Mouse (Mus musculus) liver, postnatal 0 days (tissue): ENCODE measurements at regions not wholly inside any gene's neighbourhood (a gene's known extent, or its start where the extent isn't known, plus 50 kb on each side); places are given as distances from the start of the nearest gene placed in this dataset.

ENCODE experiments used
- CTCF ChIP-seq: sonication (generic); IDR thresholded peaks from 2 replicates; pipeline ENCODE4 v1.5.1; 2016; ENCODE audit warnings: antibody characterized with exemption, low read depth
- EP300 ChIP-seq: IDR thresholded peaks from 2 replicates; pipeline ENCODE4 v1.6.1; 2016; ENCODE audit warnings: antibody characterized with exemption, low read depth, mild to moderate bottlenecking

DNA sequence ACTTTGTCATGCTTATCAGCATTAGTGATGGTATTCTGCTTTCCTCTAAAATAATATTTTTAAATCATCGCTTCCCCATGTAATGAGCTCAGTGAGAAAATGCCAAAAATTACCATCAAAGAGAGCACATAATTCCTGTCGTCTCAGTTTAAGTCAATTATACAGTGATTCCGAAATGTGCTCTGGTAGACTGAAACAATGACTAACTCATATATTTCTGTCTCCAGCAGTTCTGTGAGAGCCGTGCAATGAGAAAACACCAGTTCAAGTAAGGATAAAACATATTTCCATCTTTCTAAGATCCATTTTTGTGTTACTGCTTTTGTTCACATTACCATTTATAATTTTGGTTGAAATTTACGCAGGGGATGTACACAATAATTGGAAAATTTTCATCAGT is 622.9 kb downstream of the Pla2g4a start:
- TF ChIP-seq CTCF = no peak
- TF ChIP-seq EP300 = no peak
